Mouse (Mus musculus): ENCODE data around the gene Cdh16.

GRCm38 (mm10) chr8:104624161-104624560, at the start of gene Cdh16:
- no peak for TF ChIP-seq GATA1 (IDR thresholded peaks at IDR 0.05; ENCODE audit: low read length)
- no peak for TF ChIP-seq TAL1 (IDR thresholded peaks at IDR 0.05; ENCODE audit: low read length)

Measured in erythroblast, embryonic 14.5 days (primary cell).